Mouse (Mus musculus) brain, embryonic 14.5 days (tissue): ENCODE measurements around the gene Clic3. TPM values are rescaled to one million over a fixed set of nuclear protein-coding genes. Genes with fewer than 3 reads are reported as not detected.
A peak's percentile ranks its signal among the peaks of the same experiment; 100 is the strongest.

Experiments used
- DNase-seq: peaks from one replicate; pipeline ENCODE4 v3.0.0-alpha.2; 2011; ENCODE audit warnings: low read depth
- CTCF ChIP-seq: fragments of 200-500 bp; IDR thresholded peaks from 2 replicates; pipeline ENCODE4 v1.5.1; 2012; ENCODE audit warnings: inconsistent platforms, mild to moderate bottlenecking, moderate library complexity, borderline replicate concordance; ENCODE audit not compliant: insufficient read depth, insufficient read length; ENCODE audit errors: extremely low read depth
- POLR2A ChIP-seq: fragments of 200-500 bp; IDR thresholded peaks from 2 replicates; pipeline ENCODE4 v1.6.1; 2012; ENCODE audit warnings: mild to moderate bottlenecking, inconsistent platforms, borderline replicate concordance; ENCODE audit not compliant: poor library complexity, insufficient read depth, insufficient read length, severe bottlenecking; ENCODE audit errors: extremely low read depth
- polyA plus RNA-seq: library from polyadenylated mRNA; depleted of rRNA; stranded (reverse); fragments of >200 nt; gene quantifications from 2 replicates; pipeline ENCODE4 v1.2.3, GENCODE M21; 2012

The Clic3 gene
- polyA plus RNA-seq, 1 experiment = 1.1 TPM

DNA sequence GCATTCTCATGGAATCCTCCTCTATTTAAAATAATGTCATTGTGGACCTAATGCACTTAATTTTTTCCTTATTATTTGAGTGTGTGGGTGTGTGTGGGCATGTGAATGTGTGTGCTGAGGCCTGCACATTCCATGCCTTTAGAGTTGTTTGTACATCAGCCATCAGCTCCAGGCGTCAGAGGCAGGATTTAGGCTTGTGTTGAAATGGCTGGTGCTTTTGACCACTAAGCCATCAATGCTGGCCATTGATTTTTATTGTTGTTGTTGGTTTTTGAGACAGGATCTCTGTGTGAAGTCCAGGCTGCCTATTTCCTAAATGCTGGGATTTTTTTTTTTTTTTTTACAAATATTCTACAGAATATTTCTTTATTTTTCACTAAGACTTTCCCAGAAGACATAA lies 3.7 kb upstream of the Clic3 start:
- TF ChIP-seq POLR2A (no peak), CTCF (no peak)
- no peak for DNase-seq

GRCm38 (mm10) chr2:25457022-25457896 lies 621 bp downstream of the Clic3 start:
- DNase-seq = no peak
- TF ChIP-seq POLR2A = no peak

GRCm38 (mm10) chr2:25458911-25459310 lies 2.3 kb downstream of the Clic3 start:
- TF ChIP-seq POLR2A (no peak), CTCF (no peak)
- no peak for DNase-seq

DNA sequence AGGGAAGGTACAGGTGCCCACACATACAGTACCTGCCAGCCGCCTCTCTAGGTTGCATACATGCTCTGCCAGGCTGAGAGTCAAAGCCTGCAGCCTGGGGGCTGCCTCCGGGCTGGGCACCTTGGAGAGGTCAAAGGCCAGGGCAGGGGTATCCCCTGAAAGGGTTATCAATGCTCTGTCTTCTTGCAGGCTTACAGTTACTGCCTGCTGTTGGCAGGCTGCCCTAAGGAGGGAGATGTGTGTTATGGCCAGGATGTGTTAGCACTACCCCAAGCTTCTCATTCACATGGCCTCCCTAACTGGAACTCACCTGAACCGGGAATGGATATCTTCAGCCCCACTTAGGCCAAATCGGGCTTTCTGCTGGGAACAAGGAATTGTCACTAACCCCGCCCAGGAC lies 3.5 kb downstream of the Clic3 start:
- TF ChIP-seq POLR2A (no peak), CTCF (no peak)
- DNase-seq = no peak

DNA sequence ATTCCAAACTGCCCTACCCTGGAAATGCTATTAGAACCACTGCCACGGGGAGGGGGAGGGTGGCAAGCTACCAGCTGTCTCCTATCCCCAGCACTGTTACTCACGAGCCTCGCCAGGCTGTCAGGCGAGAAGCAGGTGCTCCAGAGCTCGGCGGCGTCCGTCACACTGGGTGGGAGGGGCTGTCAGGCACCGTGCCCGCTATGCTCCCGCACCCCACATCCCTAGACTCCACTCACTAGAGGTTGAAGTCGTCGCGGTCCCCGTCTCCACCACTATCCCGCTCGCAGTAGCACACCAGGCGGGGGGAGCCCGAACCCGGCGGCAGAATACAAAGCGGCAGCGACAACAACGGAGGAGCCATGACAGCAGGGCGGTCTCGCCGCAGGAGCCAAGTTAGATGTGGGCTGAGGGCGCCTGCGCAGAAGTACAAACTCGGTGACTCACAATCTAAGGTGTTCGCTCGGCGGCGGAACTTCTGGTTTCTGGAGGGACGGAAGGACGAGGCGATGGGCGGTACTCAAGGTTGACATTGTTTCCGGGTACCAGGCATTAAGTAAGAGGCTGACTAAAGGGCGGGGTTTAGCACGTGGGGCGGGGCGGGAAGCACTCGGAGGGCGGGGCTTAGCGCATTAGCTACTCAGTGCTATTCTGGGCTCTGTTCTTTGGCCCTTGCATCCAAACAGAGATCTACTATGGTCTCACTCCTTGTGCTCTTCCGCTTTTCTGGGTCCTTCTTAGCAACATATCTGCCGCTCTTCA lies 4.1 kb downstream of the Clic3 start, which contains the start of gene Paxx:
Paxx (minus strand) TSS at position 544 of the 759 bp plus-strand sequence.
- TF ChIP-seq CTCF = no peak
- peak; percentile 10; the same call in 1 of the 2 replicates for TF ChIP-seq POLR2A
- peak; percentile 98 for DNase-seq

- no peak for TF ChIP-seq CTCF
- no peak for TF ChIP-seq POLR2A
- no peak for DNase-seq
These were observed 4.8 kb downstream of the Clic3 start for GRCm38 (mm10) chr2:25461407-25461806.

DNA sequence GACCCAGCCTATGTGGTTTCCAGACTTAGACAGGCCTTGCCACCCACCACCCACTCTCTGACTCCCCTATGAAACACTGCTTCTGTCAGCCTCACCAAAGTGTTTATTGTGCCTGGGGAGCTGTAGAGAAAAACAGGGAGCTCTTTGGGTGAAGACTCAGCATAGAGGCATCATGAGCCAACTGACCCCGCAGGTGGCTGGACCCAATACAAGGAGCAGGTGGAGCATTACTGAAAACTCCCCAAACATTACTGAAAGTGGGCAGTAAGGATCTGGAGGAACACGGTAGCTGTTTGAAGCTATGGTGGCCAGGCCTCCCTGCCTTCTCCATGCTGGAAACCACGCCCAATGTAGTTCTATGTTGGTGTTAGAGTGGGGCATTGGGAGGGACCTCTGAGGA lies 7.0 kb downstream of the Clic3 start:
- TF ChIP-seq POLR2A (no peak), CTCF (no peak)
- DNase-seq = no peak

DNA sequence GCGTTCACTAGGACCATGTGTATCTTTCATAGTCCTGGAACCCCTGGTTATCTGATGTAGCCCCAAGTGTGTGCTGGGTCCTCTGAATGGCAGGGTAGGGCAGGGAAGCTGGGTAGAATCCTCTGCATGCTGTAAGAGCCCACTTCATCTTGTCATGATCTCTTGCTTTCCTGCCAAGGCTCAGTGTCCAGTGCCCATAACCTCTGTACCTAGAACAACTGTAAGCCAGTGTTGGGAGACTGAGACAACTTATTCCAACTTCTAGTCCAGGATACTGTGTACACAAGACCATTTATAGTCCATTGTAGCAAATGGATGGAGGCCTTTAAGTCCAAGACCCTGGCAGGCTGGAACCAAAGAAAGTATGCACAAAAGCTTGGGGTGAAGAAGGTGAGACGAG lies 8.6 kb downstream of the Clic3 start:
- no peak for DNase-seq
- TF ChIP-seq CTCF = no peak
- no peak for TF ChIP-seq POLR2A

GRCm38 (mm10) chr2:25465816-25466635 lies 9.4 kb downstream of the Clic3 start:
- DNase-seq = peak; percentile 43
- TF ChIP-seq POLR2A = no peak
- no peak for TF ChIP-seq CTCF

GRCm38 (mm10) chr2:25467606-25468303 lies 11.1 kb downstream of the Clic3 start:
- TF ChIP-seq POLR2A (no peak), CTCF (no peak)
- no peak for DNase-seq

GRCm38 (mm10) chr2:25468962-25469915 lies 12.6 kb downstream of the Clic3 start:
- peak; percentile 88 for DNase-seq

More at GRCm38 (mm10) chr2:25468962-25469915, 12.6 kb downstream of the Clic3 start:
- TF ChIP-seq POLR2A (no peak), CTCF (no peak)
